Mouse (Mus musculus) lung, adult 2 months (tissue): Measurements from ENCODE around the gene Syce1.

Experiments
- CTCF ChIP-seq: fragments of 200-500 bp; IDR thresholded peaks from 2 replicates; pipeline ENCODE4 v1.5.1; 2011; ENCODE audit warnings: mild to moderate bottlenecking, low read length, control low read depth; ENCODE audit not compliant: insufficient read depth
- POLR2A ChIP-seq: fragments of 200-500 bp; IDR thresholded peaks from 2 replicates; pipeline ENCODE4 v1.6.1; 2011; ENCODE audit warnings: low read depth, mild to moderate bottlenecking, control low read depth, low read length, borderline replicate concordance; ENCODE audit errors: extremely low read depth

DNA sequence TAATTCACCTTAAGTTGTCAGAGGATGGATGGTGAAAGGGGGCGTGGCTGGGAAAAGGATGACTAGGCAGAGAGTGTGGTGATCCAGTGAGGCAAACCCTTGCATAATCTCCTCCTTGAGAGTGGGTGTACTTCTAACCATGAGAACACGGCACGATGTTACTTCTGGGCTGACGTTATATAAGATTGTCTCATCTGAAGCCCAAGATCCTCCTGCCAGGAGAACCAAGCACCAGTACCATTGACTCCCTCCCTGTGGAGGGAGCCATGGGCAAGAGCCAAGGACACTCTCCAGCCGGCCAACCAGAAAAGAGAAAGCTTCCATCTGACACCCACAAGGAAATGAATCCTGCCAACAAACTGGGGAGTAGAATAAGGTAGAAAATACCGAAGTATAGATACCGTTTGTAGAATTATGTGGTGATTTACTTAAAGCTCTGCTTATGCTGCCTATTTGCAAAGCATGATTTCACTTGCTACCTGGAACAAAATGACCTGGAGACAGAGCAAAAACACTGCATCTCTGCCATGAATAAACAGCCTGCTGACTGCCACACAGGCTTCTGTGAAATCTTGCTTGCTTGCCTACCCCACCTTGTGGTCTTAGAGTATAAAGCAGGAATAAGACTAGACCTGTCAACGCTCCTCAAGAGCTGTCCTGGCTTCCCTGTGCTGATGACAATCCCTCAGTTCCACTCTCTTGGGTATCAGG lies 40.7 kb upstream of the Syce1 start:
- TF ChIP-seq CTCF (no peak), POLR2A (no peak)
